Mouse (Mus musculus) cerebellum, adult 11-12 months (tissue): ENCODE data around the gene Spen.
A peak's percentile ranks its signal among the peaks of the same experiment; 100 is the strongest.
"Not testable (repeated sequence)": the region's sequence is repeated elsewhere in the genome, so short reads cannot be mapped to it uniquely, and the experiment has no call there.

Experiments
- DNase-seq: peaks from one replicate; pipeline ENCODE4 v3.0.0; 2022

Gene Spen

GRCm38 (mm10) chr4:141559131-141559897 lies 20.9 kb upstream of the Spen start:
- DNase-seq: peak; percentile 80

DNA sequence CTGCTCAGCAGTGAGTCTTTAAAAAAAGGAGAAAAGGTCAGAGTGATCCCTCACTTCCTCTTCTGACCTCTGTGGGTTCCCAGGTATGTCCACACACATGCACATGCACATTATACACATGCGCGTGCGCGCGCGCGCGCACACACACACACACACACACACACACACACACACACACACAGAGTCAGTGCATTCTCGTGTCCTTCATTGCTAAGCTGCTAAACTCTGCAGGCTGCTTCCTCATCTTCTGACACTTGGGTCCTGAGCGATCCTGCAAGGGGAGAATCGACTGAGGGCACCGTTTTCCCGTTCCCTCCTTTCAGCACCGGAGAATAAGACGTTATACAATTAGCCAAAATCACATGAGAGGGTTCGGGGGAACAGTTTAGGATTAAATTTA lies 20.3 kb upstream of the Spen start:
- no peak for DNase-seq

- not testable (repeated sequence) for DNase-seq
Observed at GRCm38 (mm10) chr4:141556163-141556562, 17.8 kb upstream of the Spen start.

DNA sequence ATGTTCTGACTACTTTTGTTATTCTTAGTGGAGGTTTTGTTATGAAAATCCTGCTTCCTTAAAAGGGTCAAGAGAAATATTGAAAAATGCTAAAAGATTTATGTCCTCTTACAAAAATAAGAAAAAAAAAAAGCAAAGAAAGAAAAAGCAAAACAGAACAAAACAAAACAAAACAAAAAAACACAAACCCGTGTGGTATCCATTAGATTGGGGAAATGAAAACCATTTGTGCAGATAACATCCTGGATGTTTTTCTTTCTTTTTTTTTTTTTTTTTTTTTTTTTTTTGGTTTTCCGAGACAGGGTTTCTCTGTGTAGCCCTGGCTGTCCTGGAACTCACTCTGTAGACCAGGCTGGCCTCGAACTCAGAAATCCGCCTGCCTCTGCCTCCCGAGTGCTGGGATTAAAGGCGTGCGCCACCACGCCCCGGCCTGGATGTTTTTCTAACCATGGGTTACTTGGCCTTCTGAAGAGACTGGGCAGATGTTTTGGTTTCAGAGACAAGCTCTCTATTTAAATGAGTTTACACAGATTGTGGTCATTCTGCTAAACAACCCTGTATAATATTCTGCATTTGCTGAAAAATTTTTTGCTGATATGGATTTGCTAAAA lies 16.0 kb upstream of the Spen start:
- not testable (repeated sequence) for DNase-seq

DNA sequence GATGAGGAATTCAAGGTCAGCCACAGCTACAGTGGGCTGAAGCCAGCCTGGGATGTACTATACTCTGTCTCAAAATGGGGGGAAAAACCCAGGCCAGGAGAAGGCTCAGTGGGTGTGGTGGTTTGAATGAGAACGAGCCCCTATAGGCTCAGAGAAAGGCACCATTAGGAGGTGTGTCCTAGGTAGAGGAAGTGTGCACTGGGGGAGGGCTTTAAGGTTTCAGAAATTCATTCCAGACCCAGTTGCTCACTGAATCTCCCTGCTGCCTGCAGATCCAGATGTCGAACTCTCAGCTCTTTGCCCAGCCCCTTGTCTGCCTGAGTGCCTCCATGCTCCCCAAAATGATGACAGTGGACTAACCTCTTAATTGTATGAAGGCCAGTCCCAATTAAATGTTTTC lies 14.1 kb upstream of the Spen start:
- DNase-seq: no peak

DNA sequence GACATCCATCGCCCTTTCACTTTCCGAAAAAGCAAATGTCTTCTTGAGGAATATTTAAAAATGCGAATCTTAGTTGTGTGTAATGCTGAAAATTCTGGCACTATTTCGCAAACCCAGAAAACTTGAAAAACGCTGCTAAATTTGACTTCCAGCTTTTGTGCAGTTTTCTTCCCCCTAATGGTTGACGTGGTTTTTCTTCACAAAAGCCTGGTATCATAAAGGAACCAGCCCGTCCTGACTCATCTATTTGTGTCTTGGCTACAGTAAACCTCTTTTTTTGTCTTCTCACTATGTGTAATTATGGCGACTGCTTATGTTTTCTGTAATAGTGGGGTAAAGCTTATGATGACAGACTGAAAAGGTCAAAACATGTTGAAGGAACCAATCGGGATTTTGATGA lies 8.9 kb upstream of the Spen start:
- no peak for DNase-seq

- DNase-seq: peak; percentile 88
Observed at GRCm38 (mm10) chr4:141546334-141547200, 8.2 kb upstream of the Spen start.

GRCm38 (mm10) chr4:141545743-141546333 lies 7.4 kb upstream of the Spen start:
- peak; percentile 100 for DNase-seq

DNA sequence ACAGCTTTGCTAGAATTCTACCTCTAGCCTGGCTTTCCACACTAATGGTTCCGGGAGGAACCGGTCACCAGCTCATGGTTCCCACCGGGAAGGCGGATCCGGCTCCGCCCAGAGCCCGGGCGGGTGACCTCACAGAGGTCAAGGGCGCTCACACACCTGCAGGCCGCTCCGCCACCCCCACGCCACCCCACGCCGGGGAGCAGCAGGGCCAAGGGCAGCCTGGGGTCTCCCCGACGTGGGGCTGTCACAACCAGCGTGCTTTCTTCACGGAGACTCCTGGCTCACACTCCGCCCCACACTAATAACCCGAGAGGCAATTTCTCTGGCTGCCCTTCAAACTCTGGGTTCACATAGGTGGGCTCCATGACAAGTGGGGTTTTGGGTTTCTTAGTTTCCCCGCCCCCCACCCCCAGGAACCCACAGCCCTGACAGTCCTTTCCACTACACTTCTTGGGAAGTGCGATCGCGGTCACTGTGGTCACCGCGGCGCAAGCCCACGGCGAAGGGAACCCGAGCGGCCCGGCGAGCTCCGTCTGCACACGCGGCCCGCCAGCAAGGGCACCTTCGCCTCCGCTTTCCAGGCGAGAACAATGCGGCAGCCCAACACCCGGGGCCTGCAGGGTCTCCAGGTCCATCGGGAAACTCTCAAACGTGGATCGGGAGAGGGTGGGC lies 6.8 kb upstream of the Spen start:
- peak; percentile 87 for DNase-seq

DNA sequence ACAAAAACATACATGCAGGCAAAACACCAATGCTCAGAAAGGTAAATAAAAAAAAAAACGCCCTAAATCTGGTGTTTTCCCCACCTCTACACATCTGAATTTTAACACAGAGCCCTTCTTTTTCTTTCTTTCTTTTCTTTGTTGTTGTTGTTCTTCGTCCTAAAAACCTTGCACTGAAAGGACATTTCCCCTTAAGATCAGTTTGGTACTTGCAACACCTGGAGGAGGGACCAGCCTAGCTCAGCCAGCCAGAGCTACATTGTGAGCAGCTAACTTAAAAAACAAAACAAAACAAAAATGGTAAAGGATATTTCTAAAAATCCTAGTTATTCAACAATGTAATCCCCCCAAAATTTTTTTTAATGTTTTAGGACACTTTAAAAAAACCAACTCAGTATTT lies 6.1 kb upstream of the Spen start:
- DNase-seq: no peak

DNA sequence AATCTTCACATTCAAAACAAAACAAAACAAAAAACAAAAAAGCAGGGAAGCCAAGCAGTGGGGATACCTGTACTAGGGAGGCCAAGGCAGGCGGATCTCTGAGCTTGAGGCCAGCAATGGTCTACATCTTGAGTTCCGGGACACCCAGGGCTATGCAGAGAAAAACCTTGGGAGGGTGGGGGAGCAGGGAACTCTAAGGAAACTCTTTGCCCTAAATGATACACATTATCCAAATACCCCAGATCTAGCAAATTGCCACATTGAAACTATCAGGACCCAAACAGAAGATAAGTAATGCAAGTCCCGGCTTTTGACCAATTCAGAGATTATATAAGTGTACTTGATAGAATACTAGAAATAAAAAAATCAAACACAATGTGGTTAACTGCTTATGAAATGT lies 5.2 kb upstream of the Spen start:
- DNase-seq: no peak

- DNase-seq: no peak
Observed at GRCm38 (mm10) chr4:141541851-141542250, 3.5 kb upstream of the Spen start.

DNA sequence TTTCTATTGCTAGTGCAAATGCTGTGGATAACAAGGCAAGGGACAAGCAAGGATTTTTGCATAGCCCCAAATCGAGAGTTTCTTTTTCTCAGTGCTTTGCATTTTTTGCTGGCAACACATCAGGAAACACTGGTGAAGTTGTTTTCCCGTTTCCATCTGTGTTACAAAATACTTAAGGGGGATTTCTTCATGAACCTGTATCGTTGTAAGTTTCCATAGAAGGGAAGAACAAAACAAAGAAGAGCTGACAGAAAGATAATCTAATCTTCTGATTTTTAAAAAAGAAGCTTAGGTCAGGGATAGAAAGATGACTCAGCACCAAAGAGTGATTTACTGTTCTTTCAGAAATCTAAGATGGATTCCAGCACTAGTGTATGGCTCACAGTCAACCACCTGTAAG lies 2.4 kb upstream of the Spen start:
- DNase-seq: no peak

GRCm38 (mm10) chr4:141539213-141539767 lies 893 bp upstream of the Spen start:
- no peak for DNase-seq

GRCm38 (mm10) chr4:141537706-141538407 lies 540 bp downstream of the Spen start:
- DNase-seq: peak; percentile 65

DNA sequence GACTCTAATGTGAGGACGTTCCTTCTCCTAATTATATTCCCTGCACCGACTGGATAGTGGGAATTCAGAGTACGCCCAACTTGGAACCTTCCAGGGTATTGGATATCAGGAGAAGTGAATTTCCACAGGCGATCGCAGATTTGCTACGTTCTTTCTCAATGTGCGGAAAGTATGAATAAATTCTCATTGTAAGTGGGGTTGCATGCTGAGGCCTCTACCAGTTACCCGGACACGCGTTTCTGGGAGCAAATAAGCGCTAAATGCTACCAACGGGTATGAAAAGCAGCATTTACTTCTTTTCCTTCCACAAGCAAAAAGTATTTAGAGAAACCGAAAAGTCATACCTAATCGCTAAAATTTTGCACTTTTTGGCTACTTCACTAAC lies 1.2 kb downstream of the Spen start:
- DNase-seq: no peak

GRCm38 (mm10) chr4:141536291-141537225 lies 1.8 kb downstream of the Spen start:
- DNase-seq: peak; percentile 78

- peak; percentile 71 for DNase-seq
Observed at GRCm38 (mm10) chr4:141534947-141535680, 3.3 kb downstream of the Spen start.

DNA sequence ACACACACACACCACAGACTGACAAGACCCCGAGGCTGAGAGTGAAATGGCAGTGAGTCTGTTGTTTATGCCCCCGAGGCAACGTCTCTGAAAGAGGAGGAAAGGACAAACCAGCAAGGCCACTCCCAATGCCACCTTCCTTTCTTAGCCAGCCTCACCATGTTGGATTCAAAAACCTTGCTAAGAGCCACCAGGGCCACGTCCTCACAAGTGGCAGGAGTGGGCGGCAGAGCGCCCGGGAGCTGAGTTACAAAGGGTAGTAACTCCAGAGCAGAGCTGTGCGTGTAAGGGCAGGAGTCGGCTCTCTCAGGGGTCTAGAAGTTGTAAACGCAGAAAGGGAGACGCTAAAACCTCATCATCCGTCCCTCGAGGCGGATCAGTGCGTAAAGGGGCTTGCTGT lies 7.4 kb downstream of the Spen start:
- DNase-seq: no peak

DNA sequence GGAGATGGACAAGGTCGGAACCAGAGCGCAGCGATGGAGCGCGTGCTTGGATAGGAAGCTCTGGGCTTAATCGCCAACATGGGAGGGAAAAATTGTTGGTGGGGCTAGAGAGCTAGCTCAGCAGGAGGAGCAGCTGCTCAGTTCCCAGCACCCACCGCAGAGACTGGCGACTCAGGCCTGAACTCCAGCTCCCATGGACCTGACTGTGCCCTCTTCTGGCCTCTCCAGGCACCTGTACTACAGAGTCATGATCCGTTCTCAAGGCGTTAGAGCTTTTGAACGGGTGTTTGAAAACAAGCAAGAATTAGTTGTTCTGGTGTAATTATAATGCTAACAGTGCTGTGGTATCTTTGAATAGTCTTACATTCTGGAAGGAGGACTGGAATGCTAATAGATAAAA lies 9.5 kb downstream of the Spen start:
- DNase-seq: no peak
